Mouse (Mus musculus) embryonic fibroblast, embryonic 13.5 days (primary cell): ENCODE results near the gene Gtf2ird1.

Source experiments
- CTCF ChIP-seq: IDR thresholded peaks from 2 replicates; pipeline ENCODE4 v1.5.1; 2011; ENCODE audit warnings: mild to moderate bottlenecking, control low read depth, low read length, moderate library complexity, borderline replicate concordance; ENCODE audit not compliant: insufficient read depth
- POLR2A ChIP-seq: IDR thresholded peaks from 2 replicates; pipeline ENCODE4 v1.6.1; 2011; ENCODE audit warnings: low read depth, mild to moderate bottlenecking, control low read depth, low read length, moderate library complexity

GRCm38 (mm10) chr5:134488042-134488441 is 31.5 kb upstream of the Gtf2ird1 start:
- no peak for TF ChIP-seq CTCF
- TF ChIP-seq POLR2A: no peak
